Mouse (Mus musculus) retina, embryonic 14.5 days (tissue): ENCODE data around the gene Sowahc.

ENCODE experiments used
- DNase-seq: peaks from one replicate; pipeline ENCODE4 v3.0.0-alpha.2; 2015; ENCODE audit warnings: low spot score

Sowahc gene

GRCm38 (mm10) chr10:59221473-59222270, at the start of gene Sowahc, which contains the start of gene Sept10:
Sowahc (plus strand) TSS chr10:59221953.
Sept10 (minus strand) TSS chr10:59221847.
- DNase-seq: peak; percentile 98

GRCm38 (mm10) chr10:59172539-59172938, 49.2 kb upstream of the Sowahc start:
- DNase-seq: no peak

- no peak for DNase-seq
These were observed 42.1 kb upstream of the Sowahc start for GRCm38 (mm10) chr10:59179620-59180019.

- no peak for DNase-seq
These were observed 39.4 kb upstream of the Sowahc start for GRCm38 (mm10) chr10:59182306-59182705.

- DNase-seq: peak; percentile 11
These were observed 26.9 kb upstream of the Sowahc start for GRCm38 (mm10) chr10:59194891-59195290.

- no peak for DNase-seq
These were observed 25.0 kb upstream of the Sowahc start for GRCm38 (mm10) chr10:59196763-59197162.

GRCm38 (mm10) chr10:59200011-59200410, 21.7 kb upstream of the Sowahc start:
- no peak for DNase-seq

GRCm38 (mm10) chr10:59220824-59221472, 805 bp upstream of the Sowahc start:
- peak; percentile 63 for DNase-seq

GRCm38 (mm10) chr10:59222271-59223101, 733 bp downstream of the Sowahc start:
- DNase-seq: peak; percentile 46

- DNase-seq: no peak
These were observed 1.5 kb downstream of the Sowahc start for GRCm38 (mm10) chr10:59223301-59223700.

GRCm38 (mm10) chr10:59223890-59224289, 2.1 kb downstream of the Sowahc start:
- no peak for DNase-seq

GRCm38 (mm10) chr10:59225137-59225536, 3.4 kb downstream of the Sowahc start:
- no peak for DNase-seq

GRCm38 (mm10) chr10:59229205-59229820, 7.6 kb downstream of the Sowahc start:
- DNase-seq: no peak

- DNase-seq: no peak
These were observed 13.5 kb downstream of the Sowahc start for GRCm38 (mm10) chr10:59235227-59235626.

- no peak for DNase-seq
These were observed 14.1 kb downstream of the Sowahc start for GRCm38 (mm10) chr10:59235847-59236246.

GRCm38 (mm10) chr10:59236486-59236885, 14.7 kb downstream of the Sowahc start:
- no peak for DNase-seq

GRCm38 (mm10) chr10:59237757-59238156, 16.0 kb downstream of the Sowahc start:
- DNase-seq: no peak

- DNase-seq: no peak
These were observed 19.4 kb downstream of the Sowahc start for GRCm38 (mm10) chr10:59241141-59241541.

- DNase-seq: no peak
These were observed 27.8 kb downstream of the Sowahc start for GRCm38 (mm10) chr10:59249531-59249930.

GRCm38 (mm10) chr10:59250679-59251078, 28.9 kb downstream of the Sowahc start:
- DNase-seq: no peak

- DNase-seq: no peak
These were observed 30.2 kb downstream of the Sowahc start for GRCm38 (mm10) chr10:59251980-59252379.

GRCm38 (mm10) chr10:59252396-59252795, 30.6 kb downstream of the Sowahc start:
- no peak for DNase-seq
